Mouse (Mus musculus) heart, embryonic 12.5 days (tissue): ENCODE results near the gene Spats2l. TPM values are rescaled to one million over a fixed set of nuclear protein-coding genes. Genes with fewer than 3 reads are reported as not detected.

Experiments used
- ATAC-seq: fragments of 200-750 bp; cut with Nextera tagmentation; 2 replicates; pipeline ENCODE4 v1.8.0; 2017; ENCODE audit warnings: moderate TSS enrichment, moderate library complexity; ENCODE audit not compliant: insufficient number of reproducible peaks, low FRiP score
- H3K27ac ChIP-seq: fragments of 300-500 bp; sonication (generic); 2 replicates; pipeline ENCODE4 v1.5.1; 2016; ENCODE audit warnings: mild to moderate bottlenecking, moderate library complexity; ENCODE audit not compliant: poor library complexity, severe bottlenecking
- H3K27me3 ChIP-seq: fragments of 300-500 bp; sonication (generic); replicated peaks from 2 replicates; pipeline ENCODE4 v1.6.1; 2016; ENCODE audit warnings: mild to moderate bottlenecking, moderate library complexity
- H3K36me3 ChIP-seq: fragments of 300-500 bp; sonication (generic); 2 replicates; pipeline ENCODE4 v1.6.1; 2016; ENCODE audit warnings: mild to moderate bottlenecking, moderate library complexity
- H3K4me1 ChIP-seq: fragments of 300-500 bp; sonication (generic); replicated peaks from 2 replicates; pipeline ENCODE4 v1.6.1; 2016; ENCODE audit warnings: mild to moderate bottlenecking
- H3K4me2 ChIP-seq: fragments of 300-500 bp; sonication (generic); 2 replicates; pipeline ENCODE4 v1.6.1; 2016; ENCODE audit warnings: mild to moderate bottlenecking, moderate library complexity
- H3K4me3 ChIP-seq: fragments of 300-500 bp; sonication (generic); 2 replicates; pipeline ENCODE4 v1.5.1; 2016; ENCODE audit warnings: mild to moderate bottlenecking
- H3K9ac ChIP-seq: fragments of 300-500 bp; sonication (generic); 2 replicates; pipeline ENCODE4 v1.6.1; 2016; ENCODE audit warnings: mild to moderate bottlenecking, moderate library complexity
- H3K9me3 ChIP-seq: fragments of 300-500 bp; sonication (generic); replicated peaks from 2 replicates; pipeline ENCODE4 v1.6.1; 2016; ENCODE audit warnings: mild to moderate bottlenecking, moderate library complexity
- WGBS: fragments of 180-500 bp; shearing (Covaris S2); methylation state at CpG from one replicate; pipeline ENCODE4 v1.1.7; 2016; 5-methylcytosine and 5-hydroxymethylcytosine counted together
- polyA plus RNA-seq: library from polyadenylated mRNA; unstranded; fragments of >200 nt; fragmentation: Nextera tagmentation; extraction: Ambion mirVana; gene quantifications from 2 replicates; pipeline ENCODE4 v1.2.1, GENCODE M21; 2016

The Spats2l gene
- polyA plus RNA-seq, 1 experiment from 2014 or later, result 47.9 TPM

DNA sequence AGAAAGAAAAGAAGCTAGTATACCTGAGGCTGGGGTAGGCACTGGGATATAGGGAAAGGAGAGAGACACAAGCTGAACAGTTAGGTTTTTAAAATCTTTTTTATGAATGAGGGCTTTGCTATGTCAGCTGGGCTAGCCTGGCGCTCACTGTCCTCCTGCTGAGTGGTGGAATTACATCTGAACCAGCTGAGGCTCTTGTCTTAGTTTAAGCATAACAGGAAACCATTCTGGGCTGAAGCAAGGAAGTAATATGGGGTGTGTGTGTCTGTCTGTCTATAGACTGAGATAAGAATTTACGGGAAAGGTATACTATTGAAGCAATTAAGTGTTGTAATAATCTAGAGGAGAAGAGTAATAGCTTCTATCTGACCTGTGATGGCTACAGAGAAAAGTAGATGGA lies 197.6 kb downstream of the Spats2l start:
- no peak for ATAC-seq
- Histone ChIP-seq H3K36me3 (peaks cover 6% of the 10 kb centered on the region), H3K4me3 (no peak overlapping the region), H3K27ac (no peak overlapping the region), H3K9me3 (no peaks in the 10 kb centered on the region), H3K27me3 (no peaks in the 10 kb centered on the region), H3K9ac (no peak overlapping the region), H3K4me1 (0 out of 2 replicates have a peak, but pooled peaks cover 3% of the 10 kb centered on the region), H3K4me2 (no peak overlapping the region)
- 69% methylated on average over 2 of the region's 2 CpGs for WGBS

DNA sequence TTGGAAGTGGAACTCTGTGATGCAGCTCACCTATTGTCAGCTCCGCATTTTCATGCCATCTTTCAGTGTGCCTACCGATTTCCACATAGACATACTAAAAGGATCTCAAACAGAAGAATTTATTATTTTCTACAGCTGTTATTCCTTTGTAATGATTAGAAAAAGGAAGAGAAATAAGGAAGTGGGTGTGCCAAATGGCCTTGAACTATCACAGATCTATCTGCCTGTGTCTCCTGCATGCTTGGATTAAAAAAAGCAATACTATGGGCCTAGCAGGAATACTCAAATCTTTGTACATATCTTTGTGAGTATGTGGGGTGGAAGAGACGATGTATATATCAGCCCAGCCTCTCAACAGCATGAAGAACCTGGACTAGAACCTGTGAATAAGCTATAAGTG lies 202.9 kb downstream of the Spats2l start:
- Histone ChIP-seq H3K4me2 (no peak overlapping the region), H3K4me3 (no peak overlapping the region), H3K9ac (no peak overlapping the region), H3K27ac (no peak overlapping the region), H3K36me3 (no peaks in the 10 kb centered on the region), H3K9me3 (no peaks in the 10 kb centered on the region), H3K4me1 (no peaks in the 10 kb centered on the region), H3K27me3 (no peaks in the 10 kb centered on the region)
- no peak for ATAC-seq
- WGBS, result 82% methylated on average over 3 of the region's 3 CpGs

DNA sequence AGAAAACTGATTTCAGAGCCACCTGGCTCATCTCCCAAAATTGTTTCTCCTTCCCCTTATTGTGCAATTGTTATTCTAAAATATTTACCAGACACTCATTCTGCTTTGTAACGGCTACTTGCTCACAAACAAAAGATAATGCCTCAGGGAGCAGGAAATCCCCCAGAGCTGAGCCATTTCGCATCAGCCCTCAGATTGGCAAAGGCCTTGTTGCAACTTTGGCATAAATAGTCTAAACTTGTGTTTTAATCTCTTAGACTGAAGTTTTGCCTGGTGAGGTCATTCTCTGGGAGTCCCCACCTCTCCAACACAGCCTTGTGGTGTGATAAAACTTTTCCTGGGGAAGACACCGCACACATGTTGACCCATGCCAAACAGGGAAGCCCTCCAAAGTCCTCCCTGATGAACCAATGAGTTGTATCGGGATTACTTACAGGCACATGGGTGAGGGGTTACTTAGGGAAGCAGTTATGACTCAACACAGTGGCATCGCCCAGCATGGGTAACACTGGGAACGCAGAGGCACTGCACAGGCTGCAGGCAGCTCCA lies 215.2 kb downstream of the Spats2l start:
- no peak for ATAC-seq
- 43% methylated on average over 6 of the region's 6 CpGs for WGBS

DNA sequence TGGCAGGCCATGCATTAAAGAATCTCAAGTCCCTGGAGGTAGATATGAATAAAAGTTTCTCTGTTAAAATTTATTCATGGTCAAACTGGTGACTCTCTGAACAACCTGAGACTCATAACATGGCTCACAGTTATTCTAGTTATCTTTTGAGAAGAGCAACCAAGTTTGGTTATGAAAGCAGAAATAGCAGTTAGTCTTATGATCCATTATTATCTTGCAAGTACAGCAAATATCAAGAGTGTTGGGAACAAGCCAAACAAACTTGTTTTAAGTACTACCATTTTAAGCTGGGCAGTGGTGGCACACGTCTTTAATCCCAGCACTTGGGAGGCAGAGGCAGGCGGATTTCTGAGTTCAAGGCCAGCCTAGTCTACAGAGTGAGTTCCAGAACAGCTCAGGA lies 217.3 kb downstream of the Spats2l start:
- H3K27me3 ChIP-seq, result no peaks in the 10 kb centered on the region
- no peak for ATAC-seq
- no peak overlapping the region for H3K27ac ChIP-seq
- WGBS, result 70% methylated on average over 2 of the region's 2 CpGs
- H3K9ac ChIP-seq, result no peak overlapping the region
- no peaks in the 10 kb centered on the region for H3K9me3 ChIP-seq
- H3K4me2 ChIP-seq, result no peak overlapping the region
- 0 out of 2 replicates have a peak, but pooled peaks cover 5% of the 10 kb centered on the region for H3K4me1 ChIP-seq
- H3K36me3 ChIP-seq, result no peaks in the 10 kb centered on the region
- H3K4me3 ChIP-seq, result no peak overlapping the region

More for the DNA sequence above, 215.2 kb downstream of the Spats2l start:
- H3K27me3 ChIP-seq, result no peaks in the 10 kb centered on the region
- no peaks in the 10 kb centered on the region for H3K36me3 ChIP-seq
- no peak overlapping the region for H3K9ac ChIP-seq
- no peak overlapping the region for H3K4me3 ChIP-seq
- no peak overlapping the region for H3K4me2 ChIP-seq
- no peaks in the 10 kb centered on the region for H3K9me3 ChIP-seq
- no peak overlapping the region for H3K27ac ChIP-seq
- 0 out of 2 replicates have a peak, but pooled peaks cover 5% of the 10 kb centered on the region for H3K4me1 ChIP-seq

DNA sequence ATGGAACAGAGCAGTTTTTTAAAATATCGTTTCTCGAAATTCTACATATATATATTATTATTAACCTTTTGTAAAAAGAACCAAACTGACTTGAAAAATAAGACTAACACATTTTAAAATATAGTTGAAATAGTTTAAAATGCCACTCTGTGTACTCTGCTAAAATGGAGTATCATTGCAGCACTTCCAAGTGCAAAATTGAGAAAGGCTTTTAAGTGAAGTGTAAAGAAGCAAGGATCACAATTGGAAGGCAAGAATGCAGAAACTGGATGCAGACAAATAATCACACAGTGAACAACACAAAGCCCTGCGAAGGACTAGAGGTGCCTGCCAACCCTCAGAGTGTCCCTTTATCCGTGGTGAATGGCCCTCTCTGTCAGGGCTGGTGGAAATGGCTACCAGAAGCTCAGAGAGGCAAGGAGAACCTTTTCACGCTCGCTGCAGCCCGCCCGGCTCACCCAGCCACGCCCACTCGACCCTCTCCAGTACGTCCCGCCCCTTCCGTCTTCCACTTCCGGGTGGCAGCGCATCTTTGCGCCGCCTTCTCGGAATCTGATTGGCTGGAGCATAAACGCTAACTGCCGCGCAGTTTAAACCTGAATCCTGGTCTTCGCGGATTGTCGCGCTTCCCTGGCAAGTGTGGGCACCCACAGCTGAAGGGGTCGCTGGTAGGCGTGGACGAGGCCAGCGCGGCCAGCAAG lies 221.6 kb downstream of the Spats2l start, which contains the start of gene Sgo2a:
TSS of gene Sgo2a (plus strand) at position 540 of the 701 bp plus-strand sequence.
- Histone ChIP-seq H3K27me3 (no peaks in the 10 kb centered on the region), H3K4me3 (peak within 1 kb of the TSS; percentile 95), H3K4me2 (peak within 1 kb of the TSS; percentile 77), H3K4me1 (peaks cover 23% of the 10 kb centered on the region), H3K9ac (peak within 1 kb of the TSS; percentile 77), H3K27ac (peak within 1 kb of the TSS; percentile 78), H3K36me3 (0 out of 2 replicates have a peak, but pooled peaks cover 10% of the 10 kb centered on the region), H3K9me3 (no peaks in the 10 kb centered on the region)
- WGBS, result 6% methylated on average over 30 of the region's 30 CpGs
- peak; percentile 96 for ATAC-seq

DNA sequence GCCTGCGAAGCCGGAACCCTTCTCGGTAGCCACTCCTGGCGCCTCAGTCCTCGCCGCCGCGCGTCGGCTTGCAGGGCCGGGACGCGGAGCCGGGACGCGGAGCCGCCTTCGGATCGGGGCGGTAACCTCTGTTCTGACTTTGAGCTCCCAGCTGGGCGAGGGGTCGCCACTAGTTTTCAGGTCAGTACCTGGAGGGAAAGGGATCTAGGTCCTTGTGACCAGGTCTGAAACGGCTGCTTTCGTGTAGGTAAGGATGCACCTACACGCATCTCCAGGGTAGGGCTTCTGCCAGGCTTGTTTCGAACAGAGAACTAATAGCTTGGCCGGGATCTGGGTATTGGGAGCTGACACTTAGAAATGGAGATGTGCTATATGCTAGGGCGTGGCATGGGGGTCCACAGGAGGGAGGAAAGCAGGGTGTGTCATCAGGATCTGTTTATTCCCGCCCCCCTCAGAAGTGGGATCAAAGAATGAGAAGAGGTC lies 222.2 kb downstream of the Spats2l start:
- under 1% methylated on average over 29 of the region's 29 CpGs for WGBS
- Histone ChIP-seq H3K4me2 (peak overlapping the region; percentile 77), H3K27me3 (no peaks in the 10 kb centered on the region), H3K36me3 (peaks cover 15% of the 10 kb centered on the region; the same call in 1 of the 2 replicates), H3K4me3 (peak overlapping the region; percentile 95), H3K9ac (peak overlapping the region; percentile 77), H3K9me3 (no peaks in the 10 kb centered on the region), H3K4me1 (peaks cover 23% of the 10 kb centered on the region), H3K27ac (peak overlapping the region; percentile 78)
- peak; percentile 82 for ATAC-seq

Other genes with a start within 250 kb of the Spats2l start
- 20.9 and 21.5 TPM in 2 replicates for gene Sgo2a, start 221.8 kb downstream of the Spats2l start, polyA plus RNA-seq
- gene Kctd18, start 244.8 kb downstream of the Spats2l start, polyA plus RNA-seq, result 11.2 and 11.3 TPM in 2 replicates